Mouse (Mus musculus) testis, adult 2 months (tissue): ENCODE results near the gene Ddx3y. TPM values are rescaled to one million over a fixed set of nuclear protein-coding genes. Genes with fewer than 3 reads are reported as not detected.

Experiments
- H3K27ac ChIP-seq: fragments of 200-500 bp; 2 replicates; pipeline ENCODE4 v1.5.1; 2012; ENCODE audit warnings: low read depth, low read length; ENCODE audit not compliant: control insufficient read depth, insufficient read depth
- H3K27me3 ChIP-seq: fragments of 200-500 bp; 2 replicates; pipeline ENCODE4 v1.6.1; 2012; ENCODE audit warnings: mild to moderate bottlenecking, low read length, moderate library complexity; ENCODE audit not compliant: control insufficient read depth, insufficient read depth
- H3K36me3 ChIP-seq: fragments of 200-500 bp; 2 replicates; pipeline ENCODE4 v1.6.1; 2012; ENCODE audit warnings: mild to moderate bottlenecking, low read length; ENCODE audit not compliant: control insufficient read depth, insufficient read depth
- H3K4me1 ChIP-seq: fragments of 200-500 bp; 2 replicates; pipeline ENCODE4 v1.6.1; 2012; ENCODE audit warnings: low read length; ENCODE audit not compliant: control insufficient read depth, insufficient read depth
- H3K4me3 ChIP-seq: fragments of 200-500 bp; 2 replicates; pipeline ENCODE4 v1.5.1; 2012; ENCODE audit warnings: low read depth, mild to moderate bottlenecking, low read length, moderate library complexity, mixed read lengths; ENCODE audit not compliant: control insufficient read depth
- CTCF ChIP-seq: fragments of 200-500 bp; IDR thresholded peaks from 2 replicates; pipeline ENCODE4 v1.5.1; 2012; ENCODE audit warnings: low read depth, mild to moderate bottlenecking, inconsistent platforms, low read length, moderate library complexity; ENCODE audit not compliant: control insufficient read depth, insufficient read depth, insufficient replicate concordance
- POLR2A ChIP-seq: fragments of 200-500 bp; IDR thresholded peaks from 2 replicates; pipeline ENCODE4 v1.6.1; 2012; ENCODE audit warnings: low read depth, mild to moderate bottlenecking, inconsistent platforms, low read length, moderate library complexity; ENCODE audit not compliant: control insufficient read depth
- polyA plus RNA-seq: library from polyadenylated mRNA; depleted of rRNA; stranded (reverse); fragments of >200 nt; gene quantifications from 2 replicates; pipeline ENCODE4 v1.2.3, GENCODE M21; 2012; rRNA removed

The Ddx3y gene
- polyA plus RNA-seq, 1 experiment, result 1.7 TPM

DNA sequence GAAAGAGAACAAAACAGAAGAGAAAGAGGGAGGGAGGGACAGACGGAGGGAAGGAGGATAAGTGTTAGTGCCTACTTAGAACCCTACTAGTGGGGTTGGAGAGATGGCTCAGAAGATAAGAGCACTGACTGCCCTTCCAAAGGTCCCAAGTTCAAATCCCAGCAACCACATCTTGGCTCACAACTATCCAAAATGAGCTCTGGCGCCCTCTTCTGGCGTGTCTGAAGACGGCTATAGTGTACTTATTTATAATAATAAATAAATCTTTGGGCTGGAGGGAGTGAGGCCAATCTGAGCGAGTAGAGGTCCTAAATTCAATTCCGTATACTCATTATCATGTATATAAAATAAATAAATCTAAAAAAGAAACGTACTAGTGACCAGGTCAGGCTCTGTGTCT lies 66.4 kb downstream of the Ddx3y start:
- Histone ChIP-seq H3K27ac (no peak overlapping the region), H3K4me3 (no peak overlapping the region), H3K27me3 (no peaks in the 10 kb centered on the region), H3K36me3 (no peaks in the 10 kb centered on the region), H3K4me1 (no peaks in the 10 kb centered on the region)
- TF ChIP-seq POLR2A (no peak), CTCF (no peak)

Other genes with a start within 250 kb of the Ddx3y start
- gene Uty, start 40.9 kb downstream of the Ddx3y start, polyA plus RNA-seq, result 1.3 and 1.7 TPM in 2 replicates
- gene Usp9y, start 173.2 kb upstream of the Ddx3y start, polyA plus RNA-seq, result 0.78 and 0.99 TPM in 2 replicates